Mouse (Mus musculus): ENCODE results near the gene Lrit3. TPM values are rescaled to one million over a fixed set of nuclear protein-coding genes. Genes with fewer than 3 reads are reported as not detected.

Lrit3 gene
- polyA plus RNA-seq, 1 experiment from 2014 or later = not detected

GRCm38 (mm10) chr3:129823293-129823692 lies 19.5 kb upstream of the Lrit3 start:
- peaks cover 21% of the 10 kb centered on the region for H3K4me1 ChIP-seq
- H3K36me3 ChIP-seq (replicated peaks) = peaks cover 59% of the 10 kb centered on the region
- peaks cover 28% of the 10 kb centered on the region; the same call in 1 of the 2 replicates for H3K27me3 ChIP-seq (ENCODE audit: poor library complexity, severe bottlenecking)
- DNase-seq (ENCODE audit: extremely low spot score, low spot score) = no peak
- H3K27ac ChIP-seq = no peak overlapping the region
- H3K4me3 ChIP-seq = no peak overlapping the region
- 61% methylated on average over 5 of the region's 5 CpGs for WGBS
- H3K9me3 ChIP-seq = no peaks in the 10 kb centered on the region

DNA sequence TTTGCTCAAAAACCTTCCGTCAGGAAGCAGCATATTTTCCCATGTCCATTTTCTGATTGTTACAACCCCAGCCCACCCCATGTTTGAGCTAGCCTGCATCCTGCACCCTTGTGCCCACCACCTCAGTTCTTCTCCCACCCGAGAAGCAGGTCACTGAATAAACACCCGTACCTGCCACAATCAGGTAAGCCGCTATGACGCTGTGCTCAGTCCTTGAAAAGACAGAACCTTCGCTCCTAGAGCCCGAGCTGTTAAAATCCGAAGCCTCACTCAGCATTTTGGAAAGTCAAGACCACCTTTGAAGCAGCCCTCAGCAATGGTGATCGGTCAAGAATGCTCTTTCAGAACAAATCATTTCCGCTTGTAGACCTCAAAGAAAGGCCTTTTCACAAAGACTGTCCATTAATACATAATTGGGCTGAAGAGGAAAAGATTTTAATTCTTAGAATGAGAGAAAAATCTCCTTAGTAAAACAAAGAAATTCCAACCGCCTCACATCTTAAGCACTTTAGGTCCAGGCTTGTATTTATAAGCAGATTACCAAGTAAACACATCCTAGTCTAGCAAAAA lies 18.5 kb upstream of the Lrit3 start, which contains the start of gene Rrh:
Gene Rrh (minus strand): TSS at position 382 of the 570 bp plus-strand sequence.
- WGBS = 57% methylated on average over 11 of the region's 11 CpGs
- Histone ChIP-seq H3K9me3 (no peaks in the 10 kb centered on the region), H3K4me3 (no peak within 1 kb of the TSS), H3K27me3 (ENCODE audit: poor library complexity, severe bottlenecking) (peaks cover 28% of the 10 kb centered on the region; the same call in 1 of the 2 replicates), H3K36me3 (replicated peaks) (peaks cover 52% of the 10 kb centered on the region), H3K27ac (no peak within 1 kb of the TSS), H3K4me1 (peaks cover 21% of the 10 kb centered on the region)
- no peak for DNase-seq (ENCODE audit: extremely low spot score, low spot score)

DNA sequence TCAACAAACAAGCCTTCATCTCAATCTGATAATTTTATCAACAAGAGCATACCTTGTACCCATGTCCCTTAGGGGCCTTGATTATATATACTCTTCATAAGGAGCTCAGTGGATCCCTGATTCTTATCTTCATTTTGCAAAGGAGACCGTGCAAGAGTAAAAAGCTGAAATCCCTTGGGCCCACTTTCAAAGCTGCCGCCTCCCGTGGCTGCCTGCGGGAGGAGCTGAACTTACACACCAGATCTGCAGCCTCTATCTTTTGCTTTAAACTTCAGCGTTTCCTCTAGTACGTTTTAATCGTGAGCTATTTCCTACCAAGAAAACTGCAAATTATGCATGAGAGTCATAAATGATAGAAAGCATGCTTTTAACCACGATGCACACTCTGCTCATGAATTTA lies 17.9 kb upstream of the Lrit3 start:
- Histone ChIP-seq H3K27ac (no peak overlapping the region), H3K4me3 (no peak overlapping the region), H3K9me3 (no peaks in the 10 kb centered on the region), H3K36me3 (replicated peaks) (peaks cover 47% of the 10 kb centered on the region), H3K27me3 (ENCODE audit: poor library complexity, severe bottlenecking) (peaks cover 28% of the 10 kb centered on the region; the same call in 1 of the 2 replicates), H3K4me1 (peaks cover 21% of the 10 kb centered on the region)
- 84% methylated on average over 8 of the region's 8 CpGs for WGBS
- no peak for DNase-seq (ENCODE audit: extremely low spot score, low spot score)

GRCm38 (mm10) chr3:129820847-129821246 lies 17.0 kb upstream of the Lrit3 start:
- H3K36me3 ChIP-seq (replicated peaks) = peaks cover 38% of the 10 kb centered on the region
- peaks cover 28% of the 10 kb centered on the region; the same call in 1 of the 2 replicates for H3K27me3 ChIP-seq (ENCODE audit: poor library complexity, severe bottlenecking)
- H3K9me3 ChIP-seq = no peaks in the 10 kb centered on the region
- H3K4me3 ChIP-seq = no peak overlapping the region
- 69% methylated on average over 9 of the region's 9 CpGs for WGBS
- DNase-seq (ENCODE audit: extremely low spot score, low spot score) = no peak
- no peak overlapping the region for H3K27ac ChIP-seq
- peaks cover 21% of the 10 kb centered on the region for H3K4me1 ChIP-seq

GRCm38 (mm10) chr3:129799011-129799410 lies 4.8 kb downstream of the Lrit3 start:
- Histone ChIP-seq H3K9me3 (no peaks in the 10 kb centered on the region), H3K4me1 (no peaks in the 10 kb centered on the region), H3K36me3 (replicated peaks) (no peaks in the 10 kb centered on the region), H3K4me3 (no peak overlapping the region), H3K27me3 (ENCODE audit: poor library complexity, severe bottlenecking) (no peaks in the 10 kb centered on the region), H3K27ac (no peak overlapping the region)
- WGBS = 82% methylated on average over 2 of the region's 2 CpGs
- no peak for DNase-seq (ENCODE audit: extremely low spot score, low spot score)

- no peak for DNase-seq (ENCODE audit: extremely low spot score, low spot score)
- Histone ChIP-seq H3K36me3 (replicated peaks) (no peaks in the 10 kb centered on the region), H3K4me1 (no peaks in the 10 kb centered on the region), H3K27me3 (ENCODE audit: poor library complexity, severe bottlenecking) (no peaks in the 10 kb centered on the region), H3K9me3 (no peaks in the 10 kb centered on the region), H3K4me3 (no peak overlapping the region), H3K27ac (no peak overlapping the region)
- WGBS = 89% methylated on average over 11 of the region's 11 CpGs
Observed at GRCm38 (mm10) chr3:129798551-129798950, 5.3 kb downstream of the Lrit3 start.

DNA sequence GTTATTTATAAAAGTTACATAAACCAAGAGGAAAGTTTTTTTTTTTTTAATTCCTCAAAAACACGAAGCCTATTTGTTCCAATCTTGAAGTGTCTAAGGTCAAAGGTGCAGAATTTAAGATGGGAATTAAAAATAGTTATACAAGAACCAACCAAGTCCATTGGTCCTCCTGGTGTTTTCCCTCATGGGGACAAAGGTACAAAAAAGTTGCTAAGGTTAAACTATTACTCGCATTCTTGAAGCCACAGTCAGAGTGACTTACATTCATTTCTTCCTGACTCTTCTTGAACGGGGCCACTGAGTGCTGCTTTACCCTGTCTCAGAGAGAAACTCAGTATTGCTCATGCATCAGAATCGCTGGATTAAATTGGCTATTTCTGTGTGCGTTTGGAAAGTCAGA lies 6.5 kb downstream of the Lrit3 start:
- WGBS = 88% methylated on average over 5 of the region's 5 CpGs

GRCm38 (mm10) chr3:129793801-129794200 lies 10.0 kb downstream of the Lrit3 start:
- Histone ChIP-seq H3K36me3 (replicated peaks) (no peaks in the 10 kb centered on the region), H3K27me3 (ENCODE audit: poor library complexity, severe bottlenecking) (no peaks in the 10 kb centered on the region), H3K9me3 (no peaks in the 10 kb centered on the region), H3K4me1 (peaks cover 9% of the 10 kb centered on the region), H3K4me3 (no peak overlapping the region), H3K27ac (no peak overlapping the region)
- no peak for DNase-seq (ENCODE audit: extremely low spot score, low spot score)
- 91% methylated on average over 5 of the region's 5 CpGs for WGBS

More for the DNA sequence above, 6.5 kb downstream of the Lrit3 start:
- no peak overlapping the region for H3K27ac ChIP-seq
- H3K27me3 ChIP-seq (ENCODE audit: poor library complexity, severe bottlenecking) = no peaks in the 10 kb centered on the region
- DNase-seq (ENCODE audit: extremely low spot score, low spot score) = no peak
- no peaks in the 10 kb centered on the region for H3K36me3 ChIP-seq (replicated peaks)
- no peaks in the 10 kb centered on the region for H3K9me3 ChIP-seq
- no peak overlapping the region for H3K4me3 ChIP-seq
- no peaks in the 10 kb centered on the region for H3K4me1 ChIP-seq

DNA sequence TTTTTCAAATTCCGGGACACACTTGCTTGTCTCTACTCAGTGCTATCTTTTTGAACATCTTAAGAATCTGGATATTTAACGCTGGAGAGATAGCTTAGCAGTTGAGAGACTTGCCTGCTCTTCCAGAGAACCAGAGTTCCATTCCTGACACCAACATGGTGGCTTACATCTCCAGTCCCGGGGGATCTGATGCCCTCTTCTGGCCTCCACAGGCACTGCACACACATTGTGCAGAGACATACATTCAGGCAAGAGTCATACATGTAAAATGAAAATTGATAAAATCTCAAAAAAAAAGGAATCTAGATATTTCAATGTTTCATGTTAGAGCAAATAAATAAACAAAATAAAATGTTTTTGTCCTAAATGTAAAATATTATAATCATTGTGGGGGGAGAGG lies 21.1 kb downstream of the Lrit3 start:
- no peaks in the 10 kb centered on the region for H3K9me3 ChIP-seq
- 94% methylated on average over 3 of the region's 3 CpGs for WGBS
- no peak overlapping the region for H3K4me3 ChIP-seq
- H3K36me3 ChIP-seq (replicated peaks) = no peaks in the 10 kb centered on the region
- H3K4me1 ChIP-seq = peaks cover 6% of the 10 kb centered on the region; the same call in 1 of the 2 replicates
- no peaks in the 10 kb centered on the region for H3K27me3 ChIP-seq (ENCODE audit: poor library complexity, severe bottlenecking)
- no peak for DNase-seq (ENCODE audit: extremely low spot score, low spot score)
- no peak overlapping the region for H3K27ac ChIP-seq

GRCm38 (mm10) chr3:129781435-129781834 lies 22.4 kb downstream of the Lrit3 start:
- Histone ChIP-seq H3K27ac (no peak overlapping the region), H3K4me1 (peaks cover 6% of the 10 kb centered on the region; the same call in 1 of the 2 replicates), H3K27me3 (ENCODE audit: poor library complexity, severe bottlenecking) (no peaks in the 10 kb centered on the region), H3K9me3 (no peaks in the 10 kb centered on the region), H3K4me3 (no peak overlapping the region), H3K36me3 (replicated peaks) (no peaks in the 10 kb centered on the region)
- no peak for DNase-seq (ENCODE audit: extremely low spot score, low spot score)
- 34% methylated on average over 10 of the region's 10 CpGs for WGBS

DNA sequence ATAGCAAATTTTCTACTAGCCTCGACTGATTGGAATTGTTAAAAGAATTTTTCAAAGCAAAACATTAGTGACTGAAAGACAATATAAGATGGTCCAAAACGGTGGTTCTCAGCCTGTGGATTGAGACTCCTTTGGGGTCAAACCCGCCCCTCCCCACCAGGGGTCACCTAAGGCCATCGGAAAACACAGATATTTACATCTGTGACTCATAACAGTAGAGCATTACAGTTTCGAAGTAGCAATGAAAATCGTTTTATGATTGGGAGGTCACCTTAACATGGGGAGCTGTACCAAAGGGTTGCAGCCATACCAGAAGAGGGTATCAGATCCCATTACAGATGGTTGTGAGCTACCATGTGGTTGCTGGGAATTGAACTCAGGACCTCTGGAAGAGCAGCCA lies 32.6 kb downstream of the Lrit3 start:
- no peak overlapping the region for H3K4me3 ChIP-seq
- no peaks in the 10 kb centered on the region for H3K36me3 ChIP-seq (replicated peaks)
- H3K4me1 ChIP-seq = no peaks in the 10 kb centered on the region
- DNase-seq (ENCODE audit: extremely low spot score, low spot score) = no peak
- H3K9me3 ChIP-seq = no peaks in the 10 kb centered on the region
- no peak overlapping the region for H3K27ac ChIP-seq
- WGBS = 87% methylated on average over 6 of the region's 6 CpGs
- H3K27me3 ChIP-seq (ENCODE audit: poor library complexity, severe bottlenecking) = no peaks in the 10 kb centered on the region

DNA sequence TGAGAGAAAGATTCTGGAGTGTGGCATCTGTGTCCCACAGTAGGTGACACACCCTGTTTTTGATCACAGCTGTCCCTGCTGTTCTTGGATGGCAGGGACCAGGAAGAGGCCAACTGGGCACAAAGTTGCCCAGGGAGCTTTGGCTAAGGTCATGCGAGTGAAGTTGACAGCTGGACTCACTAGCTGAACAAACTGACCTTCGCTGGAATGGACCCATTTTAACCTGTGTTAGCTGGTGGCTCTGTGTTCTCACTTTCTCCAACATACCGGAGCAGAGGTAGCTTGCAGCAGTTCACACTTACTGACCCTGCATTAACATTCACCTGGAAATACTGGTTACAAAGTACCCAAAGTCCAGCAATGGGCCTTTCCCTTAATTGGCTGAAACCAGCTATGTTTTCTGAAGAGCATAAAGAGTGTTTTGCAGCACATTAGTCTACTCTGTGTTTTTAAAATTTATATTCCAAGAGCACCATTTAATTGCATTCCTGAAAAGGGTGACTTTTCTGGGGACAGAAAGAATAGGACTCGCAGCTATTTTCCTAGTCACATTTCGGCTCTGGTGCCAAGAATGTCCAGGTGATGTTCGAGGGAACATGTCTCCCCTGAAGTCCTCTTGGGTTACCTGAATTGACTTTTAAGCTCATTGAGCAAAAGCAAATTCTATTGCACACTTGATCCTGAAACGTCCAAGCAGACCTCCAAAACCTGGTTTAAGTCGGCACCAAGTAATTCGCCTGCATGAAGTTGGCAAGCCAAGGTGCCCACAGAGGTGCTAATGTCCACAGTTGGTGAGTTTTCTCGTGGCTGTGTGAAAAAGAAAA lies 36.6 kb downstream of the Lrit3 start:
- Histone ChIP-seq H3K4me3 (no peak overlapping the region), H3K27ac (no peak overlapping the region), H3K9me3 (peaks cover 5% of the 10 kb centered on the region; the same call in 1 of the 2 replicates), H3K27me3 (ENCODE audit: poor library complexity, severe bottlenecking) (no peaks in the 10 kb centered on the region), H3K4me1 (no peaks in the 10 kb centered on the region), H3K36me3 (replicated peaks) (no peaks in the 10 kb centered on the region)
- WGBS = 90% methylated on average over 10 of the region's 10 CpGs
- no peak for DNase-seq (ENCODE audit: extremely low spot score, low spot score)

DNA sequence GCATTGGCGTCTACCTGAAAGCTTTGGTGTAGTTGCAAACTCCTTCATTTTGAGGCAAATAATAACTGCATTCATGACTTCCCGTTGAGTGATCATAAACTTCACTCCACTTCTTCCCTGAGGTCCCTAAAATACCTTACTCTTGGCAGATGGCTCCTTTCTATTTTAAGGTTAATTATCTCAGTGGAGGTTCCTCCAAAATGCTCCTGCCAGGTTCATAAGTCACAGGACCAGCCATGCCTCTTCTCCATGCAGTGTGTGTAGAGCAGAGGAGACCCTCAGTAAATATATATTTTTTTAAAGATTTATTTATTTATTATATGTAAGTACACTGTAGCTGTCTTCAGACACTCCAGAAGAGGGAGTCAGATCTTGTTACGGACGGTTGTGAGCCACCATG lies 37.7 kb downstream of the Lrit3 start:
- H3K9me3 ChIP-seq = peaks cover 5% of the 10 kb centered on the region; the same call in 1 of the 2 replicates
- H3K4me1 ChIP-seq = no peaks in the 10 kb centered on the region
- no peak overlapping the region for H3K4me3 ChIP-seq
- H3K27ac ChIP-seq = no peak overlapping the region
- DNase-seq (ENCODE audit: extremely low spot score, low spot score) = no peak
- H3K36me3 ChIP-seq (replicated peaks) = no peaks in the 10 kb centered on the region
- WGBS = 86% methylated on average over 4 of the region's 4 CpGs
- H3K27me3 ChIP-seq (ENCODE audit: poor library complexity, severe bottlenecking) = no peaks in the 10 kb centered on the region
